Mouse (Mus musculus) urinary bladder, postnatal 25 days (tissue): Measurements from ENCODE around the gene Acoxl.

Experiments
- DNase-seq: peaks from one replicate; pipeline ENCODE4 v3.0.0; 2022; ENCODE audit warnings: low spot score

Gene Acoxl

GRCm38 (mm10) chr2:128032111-128032510, 193.4 kb downstream of the Acoxl start:
- DNase-seq = no peak

GRCm38 (mm10) chr2:128033503-128033902, 194.8 kb downstream of the Acoxl start:
- DNase-seq = no peak

- DNase-seq = no peak
Measured at GRCm38 (mm10) chr2:128034066-128034665, 195.5 kb downstream of the Acoxl start.

- no peak for DNase-seq
Measured at GRCm38 (mm10) chr2:128038259-128038890, 199.7 kb downstream of the Acoxl start.

GRCm38 (mm10) chr2:128041066-128041750, 202.5 kb downstream of the Acoxl start:
- no peak for DNase-seq

- no peak for DNase-seq
Measured at GRCm38 (mm10) chr2:128046454-128046853, 207.8 kb downstream of the Acoxl start.

GRCm38 (mm10) chr2:128054905-128055304, 216.2 kb downstream of the Acoxl start:
- DNase-seq = no peak

- no peak for DNase-seq
Measured at GRCm38 (mm10) chr2:128057872-128058271, 219.2 kb downstream of the Acoxl start.

- no peak for DNase-seq
Measured at GRCm38 (mm10) chr2:128058627-128059026, 220.0 kb downstream of the Acoxl start.

- DNase-seq = no peak
Measured at GRCm38 (mm10) chr2:128060213-128060612, 221.5 kb downstream of the Acoxl start.

- DNase-seq = no peak
Measured at GRCm38 (mm10) chr2:128060680-128061287, 222.1 kb downstream of the Acoxl start.

- DNase-seq = no peak
Measured at GRCm38 (mm10) chr2:128061491-128061890, 222.8 kb downstream of the Acoxl start.

GRCm38 (mm10) chr2:128062756-128063155, 224.1 kb downstream of the Acoxl start:
- no peak for DNase-seq

- no peak for DNase-seq
Measured at GRCm38 (mm10) chr2:128065013-128065412, 226.3 kb downstream of the Acoxl start.

- no peak for DNase-seq
Measured at GRCm38 (mm10) chr2:128065576-128065975, 226.9 kb downstream of the Acoxl start.

GRCm38 (mm10) chr2:128067162-128067561, 228.5 kb downstream of the Acoxl start:
- no peak for DNase-seq

GRCm38 (mm10) chr2:128067596-128067995, 228.9 kb downstream of the Acoxl start:
- DNase-seq = no peak

- DNase-seq = no peak
Measured at GRCm38 (mm10) chr2:128068176-128068575, 229.5 kb downstream of the Acoxl start.

GRCm38 (mm10) chr2:128069025-128069424, 230.3 kb downstream of the Acoxl start:
- no peak for DNase-seq

- DNase-seq = no peak
Measured at GRCm38 (mm10) chr2:128071791-128072190, 233.1 kb downstream of the Acoxl start.

GRCm38 (mm10) chr2:128072944-128073343, 234.3 kb downstream of the Acoxl start:
- DNase-seq = no peak

- DNase-seq = no peak
Measured at GRCm38 (mm10) chr2:128073603-128074002, 234.9 kb downstream of the Acoxl start.

- no peak for DNase-seq
Measured at GRCm38 (mm10) chr2:128076936-128077335, 238.3 kb downstream of the Acoxl start.
